Mouse (Mus musculus): Measurements from ENCODE around the gene Lrmda. TPM values are rescaled to one million over a fixed set of nuclear protein-coding genes. Genes with fewer than 3 reads are reported as not detected.

Gene Lrmda
- polyA plus RNA-seq, 1 experiment = 0.65 TPM

- Histone ChIP-seq H3K4me1 (ENCODE audit: control insufficient read depth, insufficient read depth, low read length) (no peaks in the 10 kb centered on the region), H3K4me3 (ENCODE audit: insufficient read depth, low read length) (no peak overlapping the region), H3K27ac (ENCODE audit: insufficient read depth, low read length) (no peak overlapping the region)
- TF ChIP-seq POLR2A (IDR thresholded peaks at IDR 0.05; ENCODE audit: extremely low read depth, insufficient read depth, low read length) (no peak), CTCF (IDR thresholded peaks at IDR 0.05; ENCODE audit: extremely low read depth, insufficient read depth, low read length) (no peak)
These were observed 235.9 kb downstream of the Lrmda start for GRCm38 (mm10) chr14:22255458-22255857.

- TF ChIP-seq CTCF (IDR thresholded peaks at IDR 0.05; ENCODE audit: extremely low read depth, insufficient read depth, low read length) = no peak
- TF ChIP-seq POLR2A (IDR thresholded peaks at IDR 0.05; ENCODE audit: extremely low read depth, insufficient read depth, low read length) = no peak
- H3K4me3 ChIP-seq (ENCODE audit: insufficient read depth, low read length) = no peak overlapping the region
- no peaks in the 10 kb centered on the region for H3K4me1 ChIP-seq (ENCODE audit: control insufficient read depth, insufficient read depth, low read length)
- H3K27ac ChIP-seq (ENCODE audit: insufficient read depth, low read length) = no peak overlapping the region
These were observed 236.8 kb downstream of the Lrmda start for GRCm38 (mm10) chr14:22256274-22256673.

GRCm38 (mm10) chr14:22259376-22260032 is 240.0 kb downstream of the Lrmda start:
- Histone ChIP-seq H3K4me1 (ENCODE audit: control insufficient read depth, insufficient read depth, low read length) (no peaks in the 10 kb centered on the region), H3K27ac (ENCODE audit: insufficient read depth, low read length) (no peak overlapping the region), H3K4me3 (ENCODE audit: insufficient read depth, low read length) (no peak overlapping the region)
- TF ChIP-seq POLR2A (IDR thresholded peaks at IDR 0.05; ENCODE audit: extremely low read depth, insufficient read depth, low read length) (no peak), CTCF (IDR thresholded peaks at IDR 0.05; ENCODE audit: extremely low read depth, insufficient read depth, low read length) (no peak)

- no peaks in the 10 kb centered on the region for H3K4me1 ChIP-seq (ENCODE audit: control insufficient read depth, insufficient read depth, low read length)
- H3K4me3 ChIP-seq (ENCODE audit: insufficient read depth, low read length) = no peak overlapping the region
- TF ChIP-seq CTCF (IDR thresholded peaks at IDR 0.05; ENCODE audit: extremely low read depth, insufficient read depth, low read length) (no peak), POLR2A (IDR thresholded peaks at IDR 0.05; ENCODE audit: extremely low read depth, insufficient read depth, low read length) (no peak)
- H3K27ac ChIP-seq (ENCODE audit: insufficient read depth, low read length) = no peak overlapping the region
These were observed 240.5 kb downstream of the Lrmda start for GRCm38 (mm10) chr14:22260033-22260419.

GRCm38 (mm10) chr14:22265229-22265905 is 245.9 kb downstream of the Lrmda start:
- TF ChIP-seq CTCF (IDR thresholded peaks at IDR 0.05; ENCODE audit: extremely low read depth, insufficient read depth, low read length) (no peak), POLR2A (IDR thresholded peaks at IDR 0.05; ENCODE audit: extremely low read depth, insufficient read depth, low read length) (no peak)
- Histone ChIP-seq H3K4me3 (ENCODE audit: insufficient read depth, low read length) (no peak overlapping the region), H3K27ac (ENCODE audit: insufficient read depth, low read length) (no peak overlapping the region), H3K4me1 (ENCODE audit: control insufficient read depth, insufficient read depth, low read length) (no peaks in the 10 kb centered on the region)

- TF ChIP-seq POLR2A (IDR thresholded peaks at IDR 0.05; ENCODE audit: extremely low read depth, insufficient read depth, low read length) = no peak
- Histone ChIP-seq H3K4me3 (ENCODE audit: insufficient read depth, low read length) (no peak overlapping the region), H3K27ac (ENCODE audit: insufficient read depth, low read length) (no peak overlapping the region), H3K4me1 (ENCODE audit: control insufficient read depth, insufficient read depth, low read length) (no peaks in the 10 kb centered on the region)
These were observed 250.3 kb downstream of the Lrmda start for GRCm38 (mm10) chr14:22269812-22270211.

- TF ChIP-seq POLR2A (IDR thresholded peaks at IDR 0.05; ENCODE audit: extremely low read depth, insufficient read depth, low read length) (no peak), CTCF (IDR thresholded peaks at IDR 0.05; ENCODE audit: extremely low read depth, insufficient read depth, low read length) (no peak)
- Histone ChIP-seq H3K27ac (ENCODE audit: insufficient read depth, low read length) (no peak overlapping the region), H3K4me1 (ENCODE audit: control insufficient read depth, insufficient read depth, low read length) (no peaks in the 10 kb centered on the region), H3K4me3 (ENCODE audit: insufficient read depth, low read length) (no peak overlapping the region)
These were observed 258.5 kb downstream of the Lrmda start for GRCm38 (mm10) chr14:22278053-22278452.

- Histone ChIP-seq H3K4me3 (ENCODE audit: insufficient read depth, low read length) (no peak overlapping the region), H3K27ac (ENCODE audit: insufficient read depth, low read length) (no peak overlapping the region), H3K4me1 (ENCODE audit: control insufficient read depth, insufficient read depth, low read length) (no peaks in the 10 kb centered on the region)
- TF ChIP-seq POLR2A (IDR thresholded peaks at IDR 0.05; ENCODE audit: extremely low read depth, insufficient read depth, low read length) = no peak
These were observed 260.1 kb downstream of the Lrmda start for GRCm38 (mm10) chr14:22279591-22279990.

- H3K4me3 ChIP-seq (ENCODE audit: insufficient read depth, low read length) = no peak overlapping the region
- H3K4me1 ChIP-seq (ENCODE audit: control insufficient read depth, insufficient read depth, low read length) = no peaks in the 10 kb centered on the region
- no peak overlapping the region for H3K27ac ChIP-seq (ENCODE audit: insufficient read depth, low read length)
- TF ChIP-seq POLR2A (IDR thresholded peaks at IDR 0.05; ENCODE audit: extremely low read depth, insufficient read depth, low read length) = no peak
These were observed 262.1 kb downstream of the Lrmda start for GRCm38 (mm10) chr14:22281630-22282029.

GRCm38 (mm10) chr14:22282847-22283246 is 263.3 kb downstream of the Lrmda start:
- Histone ChIP-seq H3K27ac (ENCODE audit: insufficient read depth, low read length) (no peak overlapping the region), H3K4me3 (ENCODE audit: insufficient read depth, low read length) (no peak overlapping the region), H3K4me1 (ENCODE audit: control insufficient read depth, insufficient read depth, low read length) (no peaks in the 10 kb centered on the region)
- TF ChIP-seq CTCF (IDR thresholded peaks at IDR 0.05; ENCODE audit: extremely low read depth, insufficient read depth, low read length) = no peak
- TF ChIP-seq POLR2A (IDR thresholded peaks at IDR 0.05; ENCODE audit: extremely low read depth, insufficient read depth, low read length) = no peak
